9 mouse cellular contexts compared by ENCODE assay signal in the genomic region with DNA sequence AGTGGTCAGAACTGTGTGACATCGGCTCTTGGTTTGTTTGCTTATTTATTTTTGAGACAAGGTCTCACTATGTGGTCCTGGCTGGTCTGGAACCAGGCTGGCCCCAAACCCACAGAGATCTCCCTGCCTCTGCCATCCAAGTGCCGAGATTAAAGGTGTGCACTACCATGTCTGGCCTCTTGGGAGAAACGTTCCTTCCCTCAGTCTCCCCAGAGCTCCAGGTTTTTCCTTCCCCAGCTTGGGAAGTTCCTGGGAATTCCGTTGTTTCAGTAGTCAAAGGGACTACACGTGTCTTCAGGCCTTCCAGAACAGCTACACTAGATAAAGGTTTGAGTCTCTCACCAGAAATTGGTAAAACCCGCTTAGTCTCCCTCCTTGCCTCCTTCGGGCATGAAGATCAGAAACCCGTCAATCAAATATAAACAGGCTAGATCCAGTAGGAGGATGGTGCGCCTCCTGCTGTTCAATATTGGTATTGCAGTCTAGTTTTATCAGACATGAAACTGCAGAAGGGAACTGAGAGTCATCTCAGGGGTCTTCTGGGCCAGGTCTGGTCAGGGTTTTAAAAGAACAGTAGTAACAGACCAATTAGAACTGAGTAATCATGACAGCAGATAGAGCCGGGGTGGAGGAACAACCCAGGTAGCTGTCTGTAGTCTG. TPM values are rescaled to one million over a fixed set of nuclear protein-coding genes. Genes with fewer than 3 reads are reported as not detected.
A peak's percentile ranks its signal among the peaks of the same experiment; 100 is the strongest.
DNase-seq lines count a peak whose midpoint lies in the region; ATAC-seq and TF ChIP-seq lines count a peak whose summit lies in the region.
"Had no signal": no experiment of that assay in that cellular context is flagged by ENCODE, and none has a peak within 500 bp of the region (broad histone marks: within the 10 kb centered on the region; RNA-seq: fewer than 3 reads in every experiment).

No protein-coding gene starts in this region.

- H3K4me3 ChIP-seq in left cerebral cortex, adult 2 months, result no peak overlapping the region
- no peak overlapping the region for H3K4me3 ChIP-seq in forebrain, embryonic 12.5 days (replicated peaks)

- H3K9ac ChIP-seq in forebrain, embryonic 12.5 days, result no peak overlapping the region

- no peak overlapping the region for H3K27ac ChIP-seq in left cerebral cortex, adult 2 months
- H3K27ac ChIP-seq in forebrain, embryonic 12.5 days, result no peak overlapping the region

- TF ChIP-seq CTCF in left cerebral cortex, adult 2 months (IDR thresholded peaks at IDR 0.05), result peak; percentile 81

- H3K4me2 ChIP-seq in forebrain, embryonic 12.5 days, result no peak overlapping the region

- peak; percentile 76 for DNase-seq in adrenal gland, postnatal 14 days
- DNase-seq in adrenal gland, postnatal 25 days, result no peak
- DNase-seq in left cerebral cortex, adult 2 months (ENCODE audit: extremely low spot score in 1 of 2, low spot score in 2 of 2), result no peak
- DNase-seq in left cerebral cortex, adult 8-10 months (ENCODE audit: low spot score in 2 of 2), result no peak
- DNase-seq in adipocyte (ENCODE audit: low spot score), result peak; percentile 79
- DNase-seq in kidney, postnatal 4 days, result peak; percentile 42 to 53

- H3K9me3 ChIP-seq in forebrain, embryonic 12.5 days, result no peaks in the 10 kb centered on the region

- peaks cover 55% of the 10 kb centered on the region for H3K27me3 ChIP-seq in forebrain, embryonic 12.5 days
- H3K27me3 ChIP-seq: Patski had no signal

- peak; percentile 47; the same call in 1 of the 2 replicates for ATAC-seq in monocyte, adult 5-6 weeks (replicated peaks; ENCODE audit: insufficient number of reproducible peaks, low FRiP score, low TSS enrichment, poor library complexity, severe bottlenecking)
- no peak for ATAC-seq in forebrain, embryonic 12.5 days (ENCODE audit: low FRiP score)
- ATAC-seq: Patski had no signal

- H3K4me1 ChIP-seq in forebrain, embryonic 12.5 days, result peaks cover 30% of the 10 kb centered on the region

- H3K36me3 ChIP-seq in forebrain, embryonic 12.5 days (replicated peaks), result no peaks in the 10 kb centered on the region

- intact Hi-C loops in left cerebral cortex, adult 2 months (cut with DNase I), result loop anchor here (1.0 kb wide), 1 partner anchor 37 kb away; no protein-coding TSS in a partner anchor

- 46% methylated on average over 10 of the region's 10 CpGs for WGBS in forebrain, embryonic 12.5 days

RNA-seq across cellular contexts. Expression of a gene that starts 2.5 kb away (rescaled TPM):
- 46.9 and 410 TPM in 2 replicates for total RNA-seq in adrenal gland, postnatal 14 days (2021)
- 14.8 and 41.4 TPM in 2 replicates for total RNA-seq in adrenal gland, postnatal 25 days (2021)
- 10 to 100 TPM; 27.7 to 27.8 TPM for total RNA-seq in left cerebral cortex, adult 2 months (2021)
- total RNA-seq in left cerebral cortex, adult 8-10 months (2022), result 10 to 100 TPM; 53.8 to 61.2 (median 56.4) TPM
- 13.5 to 30.9 TPM (median 19.7 TPM) in 3 replicates for total RNA-seq in monocyte, adult 5-6 weeks (2017)
- polyA plus RNA-seq in forebrain, embryonic 12.5 days (2016; fragmentation: Nextera tagmentation; extraction: Ambion mirVana), result 4.0 and 4.9 TPM in 2 replicates

Comparison
In these comparisons a context has a peak if more than half of its experiments do, and no peak if none do; other contexts are left out.
1. DNase-seq: peak in adrenal gland, postnatal 14 days (single experiment), adipocyte (single experiment) and kidney, postnatal 4 days (2 of 2); none in adrenal gland, postnatal 25 days (single experiment), left cerebral cortex, adult 2 months (0 of 2) and left cerebral cortex, adult 8-10 months (0 of 2).